Mouse (Mus musculus): ENCODE data around the gene Nup205. TPM values are rescaled to one million over a fixed set of nuclear protein-coding genes. Genes with fewer than 3 reads are reported as not detected.

The Nup205 gene
- polyA plus RNA-seq, 1 experiment from 2014 or later: 27.7 TPM

GRCm38 (mm10) chr6:35271094-35271855, 94.1 kb downstream of the Nup205 start:
- Histone ChIP-seq H3K4me3 (replicated peaks; ENCODE audit: low read length) (no peak overlapping the region), H3K36me3 (replicated peaks; ENCODE audit: control insufficient read depth, insufficient read depth) (no peaks in the 10 kb centered on the region), H3K4me2 (replicated peaks) (no peak overlapping the region), H3K4me1 (replicated peaks; ENCODE audit: control insufficient read depth, insufficient read depth, low read length) (no peaks in the 10 kb centered on the region), H3K27ac (no peak overlapping the region), H3K9ac (no peak overlapping the region), H3K9me3 (ENCODE audit: control insufficient read depth, low read length) (no peaks in the 10 kb centered on the region), H3K27me3 (ENCODE audit: control insufficient read depth, insufficient read depth, low read length) (no peaks in the 10 kb centered on the region)
- ATAC-seq (ENCODE audit: low FRiP score) (peak; percentile 31; the same call in 1 of the 2 replicates), DNase-seq (ENCODE audit: low spot score) (no peak)
- 78% methylated on average over 12 of the region's 12 CpGs for WGBS

GRCm38 (mm10) chr6:35271868-35272765, 94.9 kb downstream of the Nup205 start:
- H3K9me3 ChIP-seq (ENCODE audit: control insufficient read depth, low read length): no peaks in the 10 kb centered on the region
- H3K4me1 ChIP-seq (replicated peaks; ENCODE audit: control insufficient read depth, insufficient read depth, low read length): no peaks in the 10 kb centered on the region
- DNase-seq (ENCODE audit: low spot score) (no peak), ATAC-seq (ENCODE audit: low FRiP score) (no peak)
- no peak overlapping the region for H3K27ac ChIP-seq
- no peaks in the 10 kb centered on the region for H3K27me3 ChIP-seq (ENCODE audit: control insufficient read depth, insufficient read depth, low read length)
- H3K4me2 ChIP-seq (replicated peaks): no peak overlapping the region
- 82% methylated on average over 20 of the region's 20 CpGs for WGBS
- H3K36me3 ChIP-seq (replicated peaks; ENCODE audit: control insufficient read depth, insufficient read depth): no peaks in the 10 kb centered on the region
- H3K4me3 ChIP-seq (replicated peaks; ENCODE audit: low read length): no peak overlapping the region
- no peak overlapping the region for H3K9ac ChIP-seq

GRCm38 (mm10) chr6:35273391-35274082, 96.3 kb downstream of the Nup205 start:
- 87% methylated on average over 11 of the region's 11 CpGs for whole genome bisulfite sequencing

GRCm38 (mm10) chr6:35277903-35278587, 100.8 kb downstream of the Nup205 start:
- Histone ChIP-seq H3K9ac (no peak overlapping the region), H3K4me2 (replicated peaks) (no peak overlapping the region), H3K27ac (no peak overlapping the region), H3K27me3 (ENCODE audit: control insufficient read depth, insufficient read depth, low read length) (no peaks in the 10 kb centered on the region), H3K4me1 (replicated peaks; ENCODE audit: control insufficient read depth, insufficient read depth, low read length) (no peaks in the 10 kb centered on the region), H3K36me3 (replicated peaks; ENCODE audit: control insufficient read depth, insufficient read depth) (no peaks in the 10 kb centered on the region), H3K9me3 (ENCODE audit: control insufficient read depth, low read length) (no peaks in the 10 kb centered on the region), H3K4me3 (replicated peaks; ENCODE audit: low read length) (no peak overlapping the region)
- ATAC-seq (ENCODE audit: low FRiP score) (no peak), DNase-seq (ENCODE audit: low spot score) (no peak)
- WGBS: 70% methylated on average over 9 of the region's 10 CpGs

More at GRCm38 (mm10) chr6:35273391-35274082, 96.3 kb downstream of the Nup205 start:
- H3K4me3 ChIP-seq (replicated peaks; ENCODE audit: low read length): no peak overlapping the region
- no peak overlapping the region for H3K4me2 ChIP-seq (replicated peaks)
- H3K4me1 ChIP-seq (replicated peaks; ENCODE audit: control insufficient read depth, insufficient read depth, low read length): no peaks in the 10 kb centered on the region
- no peak for ATAC-seq (ENCODE audit: low FRiP score)
- no peaks in the 10 kb centered on the region for H3K27me3 ChIP-seq (ENCODE audit: control insufficient read depth, insufficient read depth, low read length)
- no peaks in the 10 kb centered on the region for H3K36me3 ChIP-seq (replicated peaks; ENCODE audit: control insufficient read depth, insufficient read depth)
- H3K27ac ChIP-seq: no peak overlapping the region
- no peaks in the 10 kb centered on the region for H3K9me3 ChIP-seq (ENCODE audit: control insufficient read depth, low read length)
- no peak overlapping the region for H3K9ac ChIP-seq
- no peak for DNase-seq (ENCODE audit: low spot score)

GRCm38 (mm10) chr6:35279306-35279705, 102.1 kb downstream of the Nup205 start:
- ATAC-seq (ENCODE audit: low FRiP score) (no peak), DNase-seq (ENCODE audit: low spot score) (no peak)
- Histone ChIP-seq H3K27ac (no peak overlapping the region), H3K9ac (no peak overlapping the region), H3K4me3 (replicated peaks; ENCODE audit: low read length) (no peak overlapping the region), H3K27me3 (ENCODE audit: control insufficient read depth, insufficient read depth, low read length) (no peaks in the 10 kb centered on the region), H3K36me3 (replicated peaks; ENCODE audit: control insufficient read depth, insufficient read depth) (no peaks in the 10 kb centered on the region), H3K4me2 (replicated peaks) (no peak overlapping the region), H3K9me3 (ENCODE audit: control insufficient read depth, low read length) (no peaks in the 10 kb centered on the region), H3K4me1 (replicated peaks; ENCODE audit: control insufficient read depth, insufficient read depth, low read length) (no peaks in the 10 kb centered on the region)
- whole genome bisulfite sequencing: 86% methylated on average over 10 of the region's 10 CpGs

GRCm38 (mm10) chr6:35288114-35288761, 111.0 kb downstream of the Nup205 start:
- Histone ChIP-seq H3K4me2 (replicated peaks) (no peak overlapping the region), H3K9me3 (ENCODE audit: control insufficient read depth, low read length) (no peaks in the 10 kb centered on the region), H3K27me3 (ENCODE audit: control insufficient read depth, insufficient read depth, low read length) (no peaks in the 10 kb centered on the region), H3K27ac (peak overlapping the region; percentile 57), H3K4me3 (replicated peaks; ENCODE audit: low read length) (no peak overlapping the region), H3K9ac (no peak overlapping the region), H3K4me1 (replicated peaks; ENCODE audit: control insufficient read depth, insufficient read depth, low read length) (peaks cover 6% of the 10 kb centered on the region; the same call in 1 of the 2 replicates), H3K36me3 (replicated peaks; ENCODE audit: control insufficient read depth, insufficient read depth) (no peaks in the 10 kb centered on the region)
- 66% methylated on average over 11 of the region's 11 CpGs for WGBS
- ATAC-seq (ENCODE audit: low FRiP score) (peak; percentile 78; the same call in 1 of the 2 replicates), DNase-seq (ENCODE audit: low spot score) (peak; percentile 38)

GRCm38 (mm10) chr6:35288920-35289319, 111.7 kb downstream of the Nup205 start:
- Histone ChIP-seq H3K9me3 (ENCODE audit: control insufficient read depth, low read length) (no peaks in the 10 kb centered on the region), H3K4me2 (replicated peaks) (no peak overlapping the region), H3K9ac (no peak overlapping the region), H3K4me1 (replicated peaks; ENCODE audit: control insufficient read depth, insufficient read depth, low read length) (peaks cover 6% of the 10 kb centered on the region; the same call in 1 of the 2 replicates), H3K36me3 (replicated peaks; ENCODE audit: control insufficient read depth, insufficient read depth) (no peaks in the 10 kb centered on the region), H3K27ac (peak overlapping the region; percentile 57), H3K4me3 (replicated peaks; ENCODE audit: low read length) (no peak overlapping the region), H3K27me3 (ENCODE audit: control insufficient read depth, insufficient read depth, low read length) (no peaks in the 10 kb centered on the region)
- 12% methylated on average over 7 of the region's 7 CpGs for WGBS
- DNase-seq (ENCODE audit: low spot score) (peak; percentile 27), ATAC-seq (ENCODE audit: low FRiP score) (peak; percentile 46; the same call in 1 of the 2 replicates)

GRCm38 (mm10) chr6:35289676-35290075, 112.5 kb downstream of the Nup205 start:
- H3K4me1 ChIP-seq (replicated peaks; ENCODE audit: control insufficient read depth, insufficient read depth, low read length): peaks cover 6% of the 10 kb centered on the region; the same call in 1 of the 2 replicates
- no peak overlapping the region for H3K4me2 ChIP-seq (replicated peaks)
- H3K27ac ChIP-seq: no peak overlapping the region
- WGBS: 94% methylated on average over 8 of the region's 8 CpGs
- ATAC-seq (ENCODE audit: low FRiP score) (no peak), DNase-seq (ENCODE audit: low spot score) (no peak)
- H3K27me3 ChIP-seq (ENCODE audit: control insufficient read depth, insufficient read depth, low read length): no peaks in the 10 kb centered on the region
- no peak overlapping the region for H3K4me3 ChIP-seq (replicated peaks; ENCODE audit: low read length)
- no peaks in the 10 kb centered on the region for H3K9me3 ChIP-seq (ENCODE audit: control insufficient read depth, low read length)
- no peak overlapping the region for H3K9ac ChIP-seq
- H3K36me3 ChIP-seq (replicated peaks; ENCODE audit: control insufficient read depth, insufficient read depth): no peaks in the 10 kb centered on the region
